ENCODE assay signal across 13 mouse cellular contexts in genomic region chrX:50909915-50910314, GRCm38 (mm10). TPM values are rescaled to one million over a fixed set of nuclear protein-coding genes. Genes with fewer than 3 reads are reported as not detected.
"Had no signal": no experiment of that assay in that cellular context is flagged by ENCODE, and none has a peak within 500 bp of the region (broad histone marks: within the 10 kb centered on the region; RNA-seq: fewer than 3 reads in every experiment).

No protein-coding gene starts in this region.

- DNase-seq: kidney, postnatal 25 days; layer of hippocampus, adult 9-11 months; liver, postnatal 0 days; lung, embryonic 14.5 days; right cerebral cortex, adult 18-20 months; right cerebral cortex, postnatal 14 days; right cerebral cortex, postnatal 4 days; thymus, adult 2 months; thymus, postnatal 14 days; thymus, postnatal 4 days had no signal

- ATAC-seq: liver, postnatal 0 days; lung, postnatal 0 days; midbrain, embryonic 15.5 days had no signal

RNA-seq across cellular contexts. Expression of gene Frmd7, which starts 32.6 kb away (rescaled TPM):
- total RNA-seq: megakaryocyte, adult 5-6 weeks had no signal
